ENCODE assay signal across 10 mouse cellular contexts in genomic region chr10:62543399-62543808, GRCm38 (mm10). TPM values are rescaled to one million over a fixed set of nuclear protein-coding genes. Genes with fewer than 3 reads are reported as not detected.
DNase-seq lines count a peak whose midpoint lies in the region; ATAC-seq and TF ChIP-seq lines count a peak whose summit lies in the region.
"Had no signal": no experiment of that assay in that cellular context is flagged by ENCODE, and none has a peak within 500 bp of the region (broad histone marks: within the 10 kb centered on the region; RNA-seq: fewer than 3 reads in every experiment).

No protein-coding gene starts in this region.

- intact Hi-C loops in left cerebral cortex, adult 2 months (cut with DNase I), result no loop called here

- no peak overlapping the region for H3K9ac ChIP-seq in midbrain, embryonic 16.5 days (ENCODE audit: low read depth, low read length)
- H3K9ac ChIP-seq: lung, embryonic 15.5 days had no signal

- no peak overlapping the region for H3K4me3 ChIP-seq in left cerebral cortex, adult 2 months
- no peak overlapping the region for H3K4me3 ChIP-seq in midbrain, embryonic 16.5 days (ENCODE audit: low read depth, low read length)
- H3K4me3 ChIP-seq: erythroblast, embryonic 14.5 days; lung, embryonic 15.5 days had no signal

- H3K36me3 ChIP-seq in midbrain, embryonic 16.5 days (ENCODE audit: control insufficient read depth, insufficient read depth, low read length), result no peaks in the 10 kb centered on the region
- H3K36me3 ChIP-seq: lung, embryonic 15.5 days had no signal

- no peak overlapping the region for H3K4me2 ChIP-seq in midbrain, embryonic 16.5 days (ENCODE audit: low read length)
- H3K4me2 ChIP-seq: lung, embryonic 15.5 days had no signal

- 85% methylated on average over 12 of the region's 12 CpGs for WGBS in midbrain, embryonic 16.5 days

- no peak for TF ChIP-seq CTCF in left cerebral cortex, adult 2 months (IDR thresholded peaks at IDR 0.05)

- peak; percentile 13 to 14 for DNase-seq in adrenal gland, postnatal 36 days
- DNase-seq in adrenal gland, postnatal 25 days, result no peak
- DNase-seq in brain, adult 2 months (ENCODE audit: low read depth, low spot score), result peak; percentile 36
- DNase-seq in lung, adult 18-20 months, result peak; percentile 75 to 79
- peak; percentile 32 to 33 for DNase-seq in spleen, postnatal 14 days (ENCODE audit: low spot score in 2 of 2)
- no peak for DNase-seq in right cerebral cortex, adult 18-20 months
- no peak for DNase-seq in left cerebral cortex, adult 2 months (ENCODE audit: extremely low spot score in 1 of 2, low spot score in 2 of 2)

- H3K27ac ChIP-seq in left cerebral cortex, adult 2 months, result no peak overlapping the region
- no peak overlapping the region for H3K27ac ChIP-seq in midbrain, embryonic 16.5 days (ENCODE audit: low read length)

- no peaks in the 10 kb centered on the region for H3K27me3 ChIP-seq in midbrain, embryonic 16.5 days (ENCODE audit: control insufficient read depth, insufficient read depth, low read depth, low read length)
- H3K27me3 ChIP-seq: lung, embryonic 15.5 days had no signal

- no peaks in the 10 kb centered on the region for H3K9me3 ChIP-seq in midbrain, embryonic 16.5 days (replicated peaks; ENCODE audit: control insufficient read depth, low read length, poor library complexity, severe bottlenecking)
- H3K9me3 ChIP-seq: lung, embryonic 15.5 days had no signal

- no peaks in the 10 kb centered on the region for H3K4me1 ChIP-seq in midbrain, embryonic 16.5 days (ENCODE audit: control insufficient read depth, insufficient read depth, low read length)
- H3K4me1 ChIP-seq: lung, embryonic 15.5 days had no signal

- no peak for ATAC-seq in midbrain, embryonic 16.5 days

RNA-seq across cellular contexts. Expression of gene Srgn, which starts 16.2 kb away (rescaled TPM):
- 10 to 100 TPM; 40.5 to 65.4 TPM for total RNA-seq in adrenal gland, postnatal 36 days (2021)
- total RNA-seq in adrenal gland, postnatal 25 days (2021), result 30.1 and 36.4 TPM in 2 replicates
- total RNA-seq in left cerebral cortex, adult 2 months (2021), result 1 to 10 TPM; 7.1 to 9.7 TPM
- polyA plus RNA-seq in midbrain, embryonic 16.5 days (2015; fragmentation: Nextera tagmentation; extraction: Ambion mirVana), result 9.4 and 9.6 TPM in 2 replicates

RNA-seq across cellular contexts. Expression of gene Kif1bp, which starts 34.9 kb away (rescaled TPM):
- total RNA-seq in adrenal gland, postnatal 36 days (2021), result 10 to 100 TPM; 54.4 to 56.1 TPM
- total RNA-seq in adrenal gland, postnatal 25 days (2021), result 53.7 and 60.9 TPM in 2 replicates
- 100 to 1,000 TPM; 180 to 185 TPM for total RNA-seq in left cerebral cortex, adult 2 months (2021)
- polyA plus RNA-seq in midbrain, embryonic 16.5 days (2015; fragmentation: Nextera tagmentation; extraction: Ambion mirVana), result 72.0 and 72.9 TPM in 2 replicates

RNA-seq across cellular contexts. Expression of gene Vps26a, which starts 56.8 kb away (rescaled TPM):
- total RNA-seq in adrenal gland, postnatal 36 days (2021), result 10 to 100 TPM; 50.6 to 59.9 TPM
- 55.0 and 55.2 TPM in 2 replicates for total RNA-seq in adrenal gland, postnatal 25 days (2021)
- total RNA-seq in left cerebral cortex, adult 2 months (2021), result 10 to 100 TPM; 46.9 to 47.4 TPM
- 55.9 and 59.0 TPM in 2 replicates for polyA plus RNA-seq in midbrain, embryonic 16.5 days (2015; fragmentation: Nextera tagmentation; extraction: Ambion mirVana)

RNA-seq across cellular contexts. Expression of gene Ddx21, which starts 58.7 kb away (rescaled TPM):
- 10 to 100 TPM; 70.3 to 85.0 TPM for total RNA-seq in adrenal gland, postnatal 36 days (2021)
- 56.8 and 80.6 TPM in 2 replicates for total RNA-seq in adrenal gland, postnatal 25 days (2021)
- 10 to 100 TPM; 21.1 to 21.8 TPM for total RNA-seq in left cerebral cortex, adult 2 months (2021)
- polyA plus RNA-seq in midbrain, embryonic 16.5 days (2015; fragmentation: Nextera tagmentation; extraction: Ambion mirVana), result 14.2 and 14.9 TPM in 2 replicates

Comparison
In these comparisons a context has a peak if more than half of its experiments do, and no peak if none do; other contexts are left out.
1. DNase-seq: peak in adrenal gland, postnatal 36 days (2 of 2), brain, adult 2 months (single experiment), lung, adult 18-20 months (2 of 2) and spleen, postnatal 14 days (2 of 2); none in adrenal gland, postnatal 25 days (single experiment), right cerebral cortex, adult 18-20 months (single experiment) and left cerebral cortex, adult 2 months (0 of 2).